Comparison of ENCODE assay signal across 19 mouse cellular contexts in the genomic region with DNA sequence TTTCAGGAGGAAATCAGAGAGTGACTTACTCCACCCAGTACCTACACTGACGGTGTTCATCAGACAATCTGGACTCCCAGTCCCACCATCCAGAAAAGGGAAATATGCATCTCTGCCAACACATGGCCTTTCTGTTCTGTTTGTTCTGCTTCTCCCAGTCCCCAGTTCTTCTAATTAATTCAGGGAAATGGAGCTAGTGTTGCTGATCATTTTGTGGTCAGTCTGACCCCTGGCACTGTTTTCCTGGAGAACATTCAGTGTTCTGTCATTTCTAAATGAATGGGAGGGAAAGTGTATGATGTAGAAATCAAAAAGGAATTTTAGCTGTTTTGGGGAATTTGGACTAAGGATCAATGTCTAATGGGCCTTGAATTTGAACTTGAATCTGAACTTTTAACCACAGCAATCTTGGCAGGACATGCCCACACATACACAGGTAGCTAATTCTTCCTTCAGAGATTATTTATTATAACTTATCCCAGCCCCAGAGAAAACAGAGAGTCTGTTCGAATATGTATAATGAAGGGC.
"Had no signal": no experiment of that assay in that cellular context is flagged by ENCODE, and none has a peak within 500 bp of the region (broad histone marks: within the 10 kb centered on the region; RNA-seq: fewer than 3 reads in every experiment).

No protein-coding gene starts in this region.

- DNase-seq: kidney, adult 18-20 months; kidney, postnatal 10 days; layer of hippocampus, postnatal 36 days; left cerebral cortex, postnatal 4 days; liver, embryonic 13.5 days; lung, adult 2 months; lung, postnatal 14 days; lung, postnatal 4 days; retina, postnatal 1 day; right cerebral cortex, postnatal 25 days; thymus, adult 18-20 months; thymus, postnatal 36 days had no signal

- H3K27me3 ChIP-seq: limb, embryonic 12.5 days; limb, embryonic 15.5 days; liver, embryonic 13.5 days; midbrain, embryonic 12.5 days; neural tube, embryonic 13.5 days had no signal

- H3K9ac ChIP-seq: limb, embryonic 12.5 days; limb, embryonic 15.5 days; liver, embryonic 13.5 days; midbrain, embryonic 12.5 days; neural tube, embryonic 13.5 days had no signal

- H3K9me3 ChIP-seq: limb, embryonic 12.5 days; limb, embryonic 15.5 days; liver, embryonic 13.5 days; midbrain, embryonic 12.5 days; neural tube, embryonic 13.5 days had no signal

- H3K27ac ChIP-seq: limb, embryonic 12.5 days; limb, embryonic 15.5 days; liver, embryonic 13.5 days; midbrain, embryonic 12.5 days; neural tube, embryonic 13.5 days had no signal

- ATAC-seq: intestine, embryonic 16.5 days; midbrain, embryonic 16.5 days had no signal

- H3K4me3 ChIP-seq: limb, embryonic 12.5 days; limb, embryonic 15.5 days; liver, embryonic 13.5 days; midbrain, embryonic 12.5 days; myocyte; neural tube, embryonic 13.5 days had no signal

- H3K4me2 ChIP-seq: limb, embryonic 12.5 days; limb, embryonic 15.5 days; liver, embryonic 13.5 days; midbrain, embryonic 12.5 days; neural tube, embryonic 13.5 days had no signal

- H3K36me3 ChIP-seq: limb, embryonic 12.5 days; limb, embryonic 15.5 days; liver, embryonic 13.5 days; midbrain, embryonic 12.5 days; neural tube, embryonic 13.5 days had no signal

- H3K4me1 ChIP-seq: limb, embryonic 12.5 days; limb, embryonic 15.5 days; liver, embryonic 13.5 days; neural tube, embryonic 13.5 days had no signal
